Mouse (Mus musculus): ENCODE data around the gene Itga1. TPM values are rescaled to one million over a fixed set of nuclear protein-coding genes. Genes with fewer than 3 reads are reported as not detected.

Itga1 gene
- 4.6 and 6.8 TPM in 2 replicates for total RNA-seq (2014; rRNA removed)
- 3.7 and 4.1 TPM in 2 replicates for polyA plus RNA-seq (2015; fragmentation: Nextera tagmentation; extraction: Ambion mirVana)

GRCm38 (mm10) chr13:115101355-115102191 is at the start of gene Itga1, which contains the start of gene Gm49395:
Gene Itga1, minus strand, starts transcription at chr13:115101964.
Gene Gm49395, minus strand, starts transcription at chr13:115101921.
- 0 out of 2 replicates have a peak, but pooled peaks cover 3% of the 10 kb centered on the region for H3K4me1 ChIP-seq (ENCODE audit: insufficient read depth, low read length)
- peak; percentile 65 for DNase-seq (ENCODE audit: low spot score)
- H3K27ac ChIP-seq = peak within 1 kb of the TSS; percentile 62; the same call in 1 of the 2 replicates
- under 1% methylated on average over 39 of the region's 39 CpGs for WGBS
- no peaks in the 10 kb centered on the region for H3K36me3 ChIP-seq (ENCODE audit: insufficient read depth, low read length)
- H3K4me2 ChIP-seq (ENCODE audit: low read depth, low read length) = peak within 1 kb of the TSS; percentile 82
- no peaks in the 10 kb centered on the region for H3K9me3 ChIP-seq (ENCODE audit: low read length)
- peak; percentile 62 for ATAC-seq
- peak within 1 kb of the TSS; percentile 54 for H3K4me3 ChIP-seq (ENCODE audit: low read length)
- no peak; the same call in 1 of the 2 replicates for TF ChIP-seq CTCF (IDR thresholded peaks at IDR 0.05; ENCODE audit: low read depth)
- H3K27me3 ChIP-seq (ENCODE audit: insufficient read depth, low read length) = no peaks in the 10 kb centered on the region
- peak within 1 kb of the TSS; percentile 33 for H3K9ac ChIP-seq (replicated peaks; ENCODE audit: low read length)

GRCm38 (mm10) chr13:115150602-115151001 is 48.8 kb upstream of the Itga1 start:
- WGBS = 87% methylated on average over 1 of the region's 1 CpGs
- no peak for TF ChIP-seq CTCF (IDR thresholded peaks at IDR 0.05; ENCODE audit: low read depth)
- Histone ChIP-seq H3K9ac (replicated peaks; ENCODE audit: low read length) (no peak overlapping the region), H3K27ac (no peak overlapping the region), H3K27me3 (ENCODE audit: insufficient read depth, low read length) (no peaks in the 10 kb centered on the region), H3K4me3 (ENCODE audit: low read length) (no peak overlapping the region), H3K4me2 (ENCODE audit: low read depth, low read length) (no peak overlapping the region), H3K9me3 (ENCODE audit: low read length) (no peaks in the 10 kb centered on the region), H3K4me1 (ENCODE audit: insufficient read depth, low read length) (no peaks in the 10 kb centered on the region), H3K36me3 (ENCODE audit: insufficient read depth, low read length) (no peaks in the 10 kb centered on the region)
- no peak for ATAC-seq
- no peak for DNase-seq (ENCODE audit: low spot score)

- Histone ChIP-seq H3K4me2 (ENCODE audit: low read depth, low read length) (no peak overlapping the region), H3K36me3 (ENCODE audit: insufficient read depth, low read length) (no peaks in the 10 kb centered on the region), H3K4me3 (ENCODE audit: low read length) (no peak overlapping the region), H3K9ac (replicated peaks; ENCODE audit: low read length) (no peak overlapping the region), H3K27ac (no peak overlapping the region), H3K9me3 (ENCODE audit: low read length) (no peaks in the 10 kb centered on the region), H3K27me3 (ENCODE audit: insufficient read depth, low read length) (no peaks in the 10 kb centered on the region), H3K4me1 (ENCODE audit: insufficient read depth, low read length) (no peaks in the 10 kb centered on the region)
- 91% methylated on average over 6 of the region's 6 CpGs for WGBS
- TF ChIP-seq CTCF (IDR thresholded peaks at IDR 0.05; ENCODE audit: low read depth) = no peak
- DNase-seq (ENCODE audit: low spot score) (no peak), ATAC-seq (no peak)
Observed at GRCm38 (mm10) chr13:115149849-115150248, 48.1 kb upstream of the Itga1 start.

GRCm38 (mm10) chr13:115143575-115143974 is 41.8 kb upstream of the Itga1 start:
- no peak overlapping the region for H3K27ac ChIP-seq
- TF ChIP-seq CTCF (IDR thresholded peaks at IDR 0.05; ENCODE audit: low read depth) = no peak
- H3K27me3 ChIP-seq (ENCODE audit: insufficient read depth, low read length) = no peaks in the 10 kb centered on the region
- no peak overlapping the region for H3K9ac ChIP-seq (replicated peaks; ENCODE audit: low read length)
- WGBS = 94% methylated on average over 2 of the region's 2 CpGs
- H3K36me3 ChIP-seq (ENCODE audit: insufficient read depth, low read length) = no peaks in the 10 kb centered on the region
- ATAC-seq (no peak), DNase-seq (ENCODE audit: low spot score) (no peak)
- H3K4me2 ChIP-seq (ENCODE audit: low read depth, low read length) = no peak overlapping the region
- H3K4me3 ChIP-seq (ENCODE audit: low read length) = no peak overlapping the region
- H3K4me1 ChIP-seq (ENCODE audit: insufficient read depth, low read length) = no peaks in the 10 kb centered on the region
- no peaks in the 10 kb centered on the region for H3K9me3 ChIP-seq (ENCODE audit: low read length)

- no peak for ATAC-seq
- DNase-seq (ENCODE audit: low spot score) = no peak
Observed at GRCm38 (mm10) chr13:115142066-115142465, 40.3 kb upstream of the Itga1 start.

GRCm38 (mm10) chr13:115138513-115138912 is 36.7 kb upstream of the Itga1 start:
- Histone ChIP-seq H3K9ac (replicated peaks; ENCODE audit: low read length) (no peak overlapping the region), H3K4me1 (ENCODE audit: insufficient read depth, low read length) (no peaks in the 10 kb centered on the region), H3K27ac (no peak overlapping the region), H3K36me3 (ENCODE audit: insufficient read depth, low read length) (no peaks in the 10 kb centered on the region), H3K9me3 (ENCODE audit: low read length) (no peaks in the 10 kb centered on the region), H3K4me3 (ENCODE audit: low read length) (no peak overlapping the region), H3K27me3 (ENCODE audit: insufficient read depth, low read length) (no peaks in the 10 kb centered on the region), H3K4me2 (ENCODE audit: low read depth, low read length) (no peak overlapping the region)
- WGBS = 87% methylated on average over 7 of the region's 7 CpGs
- ATAC-seq = no peak
- no peak for TF ChIP-seq CTCF (IDR thresholded peaks at IDR 0.05; ENCODE audit: low read depth)
- DNase-seq (ENCODE audit: low spot score) = no peak

More at GRCm38 (mm10) chr13:115142066-115142465, 40.3 kb upstream of the Itga1 start:
- Histone ChIP-seq H3K4me1 (ENCODE audit: insufficient read depth, low read length) (no peaks in the 10 kb centered on the region), H3K27ac (no peak overlapping the region), H3K9ac (replicated peaks; ENCODE audit: low read length) (no peak overlapping the region), H3K4me3 (ENCODE audit: low read length) (no peak overlapping the region), H3K27me3 (ENCODE audit: insufficient read depth, low read length) (no peaks in the 10 kb centered on the region), H3K36me3 (ENCODE audit: insufficient read depth, low read length) (no peaks in the 10 kb centered on the region), H3K9me3 (ENCODE audit: low read length) (no peaks in the 10 kb centered on the region), H3K4me2 (ENCODE audit: low read depth, low read length) (no peak overlapping the region)
- no peak for TF ChIP-seq CTCF (IDR thresholded peaks at IDR 0.05; ENCODE audit: low read depth)
- 88% methylated on average over 3 of the region's 3 CpGs for WGBS

- no peaks in the 10 kb centered on the region for H3K27me3 ChIP-seq (ENCODE audit: insufficient read depth, low read length)
- no peak for TF ChIP-seq CTCF (IDR thresholded peaks at IDR 0.05; ENCODE audit: low read depth)
- H3K9ac ChIP-seq (replicated peaks; ENCODE audit: low read length) = no peak overlapping the region
- no peak overlapping the region for H3K27ac ChIP-seq
- no peak overlapping the region for H3K4me2 ChIP-seq (ENCODE audit: low read depth, low read length)
- ATAC-seq (no peak), DNase-seq (ENCODE audit: low spot score) (no peak)
- H3K36me3 ChIP-seq (ENCODE audit: insufficient read depth, low read length) = no peaks in the 10 kb centered on the region
- H3K4me3 ChIP-seq (ENCODE audit: low read length) = no peak overlapping the region
- WGBS = 85% methylated on average over 3 of the region's 3 CpGs
- H3K4me1 ChIP-seq (ENCODE audit: insufficient read depth, low read length) = no peaks in the 10 kb centered on the region
- H3K9me3 ChIP-seq (ENCODE audit: low read length) = no peaks in the 10 kb centered on the region
Observed at GRCm38 (mm10) chr13:115136761-115137160, 35.0 kb upstream of the Itga1 start.
